Mouse (Mus musculus): ENCODE data around the gene Zswim8. TPM values are rescaled to one million over a fixed set of nuclear protein-coding genes. Genes with fewer than 3 reads are reported as not detected.

Zswim8 gene
- polyA plus RNA-seq, 1 experiment from 2014 or later, result 30.3 TPM

- DNase-seq (ENCODE audit: low spot score) (no peak), ATAC-seq (replicated peaks; ENCODE audit: low FRiP score, low TSS enrichment, low read depth) (no peak)
- Histone ChIP-seq H3K4me2 (ENCODE audit: low read length) (no peak overlapping the region), H3K9me3 (ENCODE audit: control insufficient read depth, low read length) (no peaks in the 10 kb centered on the region), H3K27me3 (replicated peaks; ENCODE audit: control insufficient read depth, insufficient read depth, low read length) (no peaks in the 10 kb centered on the region), H3K36me3 (ENCODE audit: control insufficient read depth, insufficient read depth, low read length) (peaks cover 67% of the 10 kb centered on the region), H3K27ac (ENCODE audit: low read depth) (no peak overlapping the region), H3K4me1 (replicated peaks; ENCODE audit: control insufficient read depth, insufficient read depth, low read length) (no peaks in the 10 kb centered on the region), H3K4me3 (ENCODE audit: low read depth, low read length) (no peak overlapping the region), H3K9ac (ENCODE audit: low read length) (no peak overlapping the region)
- WGBS, result 84% methylated on average over 3 of the region's 3 CpGs
Observed at GRCm38 (mm10) chr14:20743614-20744013, 36.3 kb downstream of the Zswim8 start.

GRCm38 (mm10) chr14:20746935-20747334 is 39.6 kb downstream of the Zswim8 start:
- ATAC-seq (replicated peaks; ENCODE audit: low FRiP score, low TSS enrichment, low read depth) (no peak), DNase-seq (ENCODE audit: low spot score) (no peak)
- Histone ChIP-seq H3K4me1 (replicated peaks; ENCODE audit: control insufficient read depth, insufficient read depth, low read length) (no peaks in the 10 kb centered on the region), H3K27ac (ENCODE audit: low read depth) (no peak overlapping the region), H3K4me3 (ENCODE audit: low read depth, low read length) (no peak overlapping the region), H3K9ac (ENCODE audit: low read length) (no peak overlapping the region), H3K9me3 (ENCODE audit: control insufficient read depth, low read length) (no peaks in the 10 kb centered on the region), H3K4me2 (ENCODE audit: low read length) (no peak overlapping the region), H3K36me3 (ENCODE audit: control insufficient read depth, insufficient read depth, low read length) (peaks cover 43% of the 10 kb centered on the region), H3K27me3 (replicated peaks; ENCODE audit: control insufficient read depth, insufficient read depth, low read length) (no peaks in the 10 kb centered on the region)
- 83% methylated on average over 3 of the region's 3 CpGs for WGBS

DNA sequence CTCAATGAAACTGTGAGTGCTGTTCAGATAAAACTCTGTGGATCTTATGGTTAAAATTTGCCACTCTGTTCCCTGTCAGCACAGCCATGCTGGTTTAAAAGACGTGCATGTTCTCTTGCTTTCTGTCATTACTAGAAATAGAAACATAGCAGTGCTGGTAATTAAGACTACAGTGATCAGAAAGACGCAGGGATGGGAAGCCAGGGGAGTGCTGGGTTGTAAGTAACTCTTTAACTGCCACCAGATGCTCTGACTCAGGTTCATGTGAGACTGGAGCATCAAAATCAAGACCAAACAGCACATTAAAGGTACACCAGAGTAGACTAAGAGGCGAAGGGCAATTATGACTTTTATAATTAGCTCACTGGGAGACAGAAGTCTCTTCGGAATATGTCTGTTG is 41.0 kb downstream of the Zswim8 start:
- Histone ChIP-seq H3K9me3 (ENCODE audit: control insufficient read depth, low read length) (no peaks in the 10 kb centered on the region), H3K4me1 (replicated peaks; ENCODE audit: control insufficient read depth, insufficient read depth, low read length) (no peaks in the 10 kb centered on the region), H3K4me2 (ENCODE audit: low read length) (no peak overlapping the region), H3K4me3 (ENCODE audit: low read depth, low read length) (no peak overlapping the region), H3K9ac (ENCODE audit: low read length) (no peak overlapping the region), H3K36me3 (ENCODE audit: control insufficient read depth, insufficient read depth, low read length) (peaks cover 30% of the 10 kb centered on the region), H3K27ac (ENCODE audit: low read depth) (no peak overlapping the region), H3K27me3 (replicated peaks; ENCODE audit: control insufficient read depth, insufficient read depth, low read length) (no peaks in the 10 kb centered on the region)
- WGBS, result 68% methylated on average over 4 of the region's 4 CpGs
- ATAC-seq (replicated peaks; ENCODE audit: low FRiP score, low TSS enrichment, low read depth) (no peak), DNase-seq (ENCODE audit: low spot score) (no peak)

DNA sequence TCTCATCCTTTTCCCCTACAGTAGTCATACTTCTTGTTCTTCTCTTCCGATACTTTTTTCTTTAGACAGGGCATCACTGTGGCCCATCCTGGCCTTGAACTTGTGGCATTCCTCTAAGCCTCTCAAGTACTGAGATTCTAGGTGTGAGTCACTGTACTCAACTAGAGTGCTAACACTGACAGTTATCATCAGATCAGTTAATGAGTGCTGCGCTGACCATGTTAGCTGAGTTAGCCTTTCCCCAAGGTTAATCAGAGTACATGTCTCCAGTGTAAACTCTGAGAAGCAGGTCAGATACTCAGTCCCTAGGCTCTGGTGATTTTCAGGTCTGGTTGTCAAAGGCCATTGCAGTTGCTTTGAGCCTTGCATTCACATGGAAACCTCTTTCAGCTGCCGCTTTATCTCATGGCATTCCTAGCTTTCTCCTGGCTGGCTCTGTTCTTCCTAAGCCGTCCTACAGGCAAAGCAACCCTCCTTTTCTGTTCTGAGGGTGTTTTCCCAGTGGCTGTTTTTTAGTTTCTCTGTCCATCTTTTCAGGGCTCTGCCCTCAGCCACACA is 42.2 kb downstream of the Zswim8 start:
- ATAC-seq (replicated peaks; ENCODE audit: low FRiP score, low TSS enrichment, low read depth) (no peak), DNase-seq (ENCODE audit: low spot score) (no peak)
- H3K9me3 ChIP-seq (ENCODE audit: control insufficient read depth, low read length), result no peaks in the 10 kb centered on the region
- peaks cover 23% of the 10 kb centered on the region for H3K36me3 ChIP-seq (ENCODE audit: control insufficient read depth, insufficient read depth, low read length)
- no peak overlapping the region for H3K4me3 ChIP-seq (ENCODE audit: low read depth, low read length)
- H3K27me3 ChIP-seq (replicated peaks; ENCODE audit: control insufficient read depth, insufficient read depth, low read length), result no peaks in the 10 kb centered on the region
- WGBS, result 75% methylated on average over 4 of the region's 4 CpGs
- no peak overlapping the region for H3K9ac ChIP-seq (ENCODE audit: low read length)
- no peak overlapping the region for H3K4me2 ChIP-seq (ENCODE audit: low read length)
- H3K27ac ChIP-seq (ENCODE audit: low read depth), result no peak overlapping the region
- no peaks in the 10 kb centered on the region for H3K4me1 ChIP-seq (replicated peaks; ENCODE audit: control insufficient read depth, insufficient read depth, low read length)

GRCm38 (mm10) chr14:20750503-20750902 is 43.2 kb downstream of the Zswim8 start:
- no peaks in the 10 kb centered on the region for H3K4me1 ChIP-seq (replicated peaks; ENCODE audit: control insufficient read depth, insufficient read depth, low read length)
- DNase-seq (ENCODE audit: low spot score) (no peak), ATAC-seq (replicated peaks; ENCODE audit: low FRiP score, low TSS enrichment, low read depth) (peak; percentile 58; the same call in 1 of the 2 replicates)
- no peak overlapping the region for H3K9ac ChIP-seq (ENCODE audit: low read length)
- peak overlapping the region; percentile 20; the same call in 1 of the 2 replicates for H3K4me2 ChIP-seq (ENCODE audit: low read length)
- H3K36me3 ChIP-seq (ENCODE audit: control insufficient read depth, insufficient read depth, low read length), result peaks cover 24% of the 10 kb centered on the region
- no peak overlapping the region for H3K4me3 ChIP-seq (ENCODE audit: low read depth, low read length)
- no peaks in the 10 kb centered on the region for H3K27me3 ChIP-seq (replicated peaks; ENCODE audit: control insufficient read depth, insufficient read depth, low read length)
- no peaks in the 10 kb centered on the region for H3K9me3 ChIP-seq (ENCODE audit: control insufficient read depth, low read length)
- 60% methylated on average over 5 of the region's 5 CpGs for WGBS
- H3K27ac ChIP-seq (ENCODE audit: low read depth), result peak overlapping the region; percentile 29; the same call in 1 of the 2 replicates

GRCm38 (mm10) chr14:20753792-20754191 is 46.4 kb downstream of the Zswim8 start:
- 80% methylated on average over 3 of the region's 3 CpGs for WGBS
- no peaks in the 10 kb centered on the region for H3K27me3 ChIP-seq (replicated peaks; ENCODE audit: control insufficient read depth, insufficient read depth, low read length)
- no peak overlapping the region for H3K9ac ChIP-seq (ENCODE audit: low read length)
- H3K36me3 ChIP-seq (ENCODE audit: control insufficient read depth, insufficient read depth, low read length), result peaks cover 51% of the 10 kb centered on the region
- DNase-seq (ENCODE audit: low spot score) (no peak), ATAC-seq (replicated peaks; ENCODE audit: low FRiP score, low TSS enrichment, low read depth) (no peak)
- no peak overlapping the region for H3K4me2 ChIP-seq (ENCODE audit: low read length)
- no peaks in the 10 kb centered on the region for H3K9me3 ChIP-seq (ENCODE audit: control insufficient read depth, low read length)
- H3K4me3 ChIP-seq (ENCODE audit: low read depth, low read length), result no peak overlapping the region
- H3K27ac ChIP-seq (ENCODE audit: low read depth), result no peak overlapping the region
- H3K4me1 ChIP-seq (replicated peaks; ENCODE audit: control insufficient read depth, insufficient read depth, low read length), result no peaks in the 10 kb centered on the region

DNA sequence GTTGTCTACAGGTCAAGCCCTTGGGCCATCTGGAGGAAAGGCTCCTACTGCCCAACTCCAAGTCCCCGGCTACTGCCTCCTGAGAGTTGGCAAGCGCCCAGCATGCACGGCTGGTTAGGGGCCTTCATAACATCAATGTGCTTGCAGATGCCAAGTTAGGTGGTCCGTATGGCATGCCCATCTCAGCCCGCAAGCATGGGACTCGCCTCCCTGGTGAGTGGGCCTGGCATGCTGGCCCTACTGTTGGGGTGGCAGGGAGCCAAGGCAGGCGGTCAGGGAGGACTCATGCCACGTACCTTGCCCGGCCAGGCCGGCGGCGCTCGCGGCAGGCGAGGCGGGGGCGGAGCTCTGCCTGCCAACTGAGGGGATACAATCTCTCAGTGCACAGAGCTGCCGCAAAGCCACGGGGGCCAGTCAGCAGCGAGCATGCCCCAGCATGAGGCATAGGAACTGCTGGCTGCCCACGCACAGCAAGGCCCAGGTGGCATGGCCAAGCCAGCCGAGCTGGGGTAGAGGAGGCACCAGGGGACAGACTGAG is 50.1 kb downstream of the Zswim8 start:
- Histone ChIP-seq H3K9me3 (ENCODE audit: control insufficient read depth, low read length) (no peaks in the 10 kb centered on the region), H3K27me3 (replicated peaks; ENCODE audit: control insufficient read depth, insufficient read depth, low read length) (no peaks in the 10 kb centered on the region), H3K4me1 (replicated peaks; ENCODE audit: control insufficient read depth, insufficient read depth, low read length) (no peaks in the 10 kb centered on the region), H3K36me3 (ENCODE audit: control insufficient read depth, insufficient read depth, low read length) (peaks cover 82% of the 10 kb centered on the region), H3K27ac (ENCODE audit: low read depth) (no peak overlapping the region), H3K9ac (ENCODE audit: low read length) (no peak overlapping the region), H3K4me3 (ENCODE audit: low read depth, low read length) (no peak overlapping the region), H3K4me2 (ENCODE audit: low read length) (no peak overlapping the region)
- DNase-seq (ENCODE audit: low spot score) (no peak), ATAC-seq (replicated peaks; ENCODE audit: low FRiP score, low TSS enrichment, low read depth) (no peak)
- WGBS, result 94% methylated on average over 22 of the region's 22 CpGs

GRCm38 (mm10) chr14:20758768-20759435 is 51.5 kb downstream of the Zswim8 start:
- H3K36me3 ChIP-seq (ENCODE audit: control insufficient read depth, insufficient read depth, low read length), result peaks cover 96% of the 10 kb centered on the region
- H3K27ac ChIP-seq (ENCODE audit: low read depth), result no peak overlapping the region
- H3K4me3 ChIP-seq (ENCODE audit: low read depth, low read length), result no peak overlapping the region

DNA sequence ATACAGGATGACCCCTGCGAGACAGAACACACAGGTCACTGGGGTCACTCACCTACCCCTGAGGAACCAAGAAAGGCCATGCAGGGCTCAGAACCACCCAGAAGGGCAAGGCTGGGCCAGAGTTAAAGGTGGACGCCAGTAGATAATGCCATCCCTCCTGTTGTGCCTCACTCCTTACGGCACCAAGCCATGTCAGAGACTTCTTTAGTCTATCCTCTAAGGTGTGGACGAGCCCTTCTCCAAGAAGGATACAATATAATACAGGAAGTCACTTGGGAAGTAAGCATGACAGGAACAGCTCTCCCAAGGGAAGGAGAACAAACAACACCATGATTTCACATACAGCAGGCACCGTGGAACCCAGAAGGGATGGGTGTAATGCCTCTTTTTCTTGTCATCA is 57.6 kb downstream of the Zswim8 start:
- 87% methylated on average over 5 of the region's 5 CpGs for WGBS
- ATAC-seq (replicated peaks; ENCODE audit: low FRiP score, low TSS enrichment, low read depth) (no peak), DNase-seq (ENCODE audit: low spot score) (no peak)
- H3K36me3 ChIP-seq (ENCODE audit: control insufficient read depth, insufficient read depth, low read length), result peaks cover 73% of the 10 kb centered on the region
- H3K4me2 ChIP-seq (ENCODE audit: low read length), result no peak overlapping the region
- H3K4me3 ChIP-seq (ENCODE audit: low read depth, low read length), result no peak overlapping the region
- H3K9me3 ChIP-seq (ENCODE audit: control insufficient read depth, low read length), result no peaks in the 10 kb centered on the region
- no peaks in the 10 kb centered on the region for H3K4me1 ChIP-seq (replicated peaks; ENCODE audit: control insufficient read depth, insufficient read depth, low read length)
- no peaks in the 10 kb centered on the region for H3K27me3 ChIP-seq (replicated peaks; ENCODE audit: control insufficient read depth, insufficient read depth, low read length)
- no peak overlapping the region for H3K27ac ChIP-seq (ENCODE audit: low read depth)
- no peak overlapping the region for H3K9ac ChIP-seq (ENCODE audit: low read length)

More at GRCm38 (mm10) chr14:20758768-20759435, 51.5 kb downstream of the Zswim8 start:
- Histone ChIP-seq H3K9me3 (ENCODE audit: control insufficient read depth, low read length) (no peaks in the 10 kb centered on the region), H3K9ac (ENCODE audit: low read length) (no peak overlapping the region), H3K4me1 (replicated peaks; ENCODE audit: control insufficient read depth, insufficient read depth, low read length) (no peaks in the 10 kb centered on the region), H3K4me2 (ENCODE audit: low read length) (no peak overlapping the region), H3K27me3 (replicated peaks; ENCODE audit: control insufficient read depth, insufficient read depth, low read length) (no peaks in the 10 kb centered on the region)
- no peak for ATAC-seq (replicated peaks; ENCODE audit: low FRiP score, low TSS enrichment, low read depth)
- 73% methylated on average over 8 of the region's 8 CpGs for WGBS
- DNase-seq (ENCODE audit: low spot score), result no peak

All from intestine, embryonic 14.5 days (tissue).